Comparison of ENCODE assay signal across 28 mouse cellular contexts in genomic region chr14:62907888-62908287, GRCm38 (mm10).
DNase-seq lines count a peak whose midpoint lies in the region; ATAC-seq and TF ChIP-seq lines count a peak whose summit lies in the region.
"Had no signal": no experiment of that assay in that cellular context is flagged by ENCODE, and none has a peak within 500 bp of the region (broad histone marks: within the 10 kb centered on the region; RNA-seq: fewer than 3 reads in every experiment).

No protein-coding gene starts in this region.

- no peak overlapping the region for H3K4me3 ChIP-seq in lung, postnatal 0 days (ENCODE audit: low read depth, low read length)
- no peak overlapping the region for H3K4me3 ChIP-seq in bone marrow, adult 2 months (replicated peaks; ENCODE audit: control insufficient read depth, low read depth, low read length)
- H3K4me3 ChIP-seq in macrophage (ENCODE audit: inconsistent target) = no peak overlapping the region
- H3K4me3 ChIP-seq: embryonic facial prominence, embryonic 10.5 days; embryonic facial prominence, embryonic 15.5 days; forebrain, embryonic 12.5 days; heart, embryonic 12.5 days; intestine, embryonic 15.5 days; layer of hippocampus, adult 2 months; left cerebral cortex, adult 2 months; limb, embryonic 12.5 days; midbrain, embryonic 12.5 days had no signal

- TF ChIP-seq POLR2A in bone marrow, adult 2 months (IDR thresholded peaks at IDR 0.05; ENCODE audit: borderline replicate concordance, control insufficient read depth, low read depth, low read length) = no peak

- no peaks in the 10 kb centered on the region for H3K36me3 ChIP-seq in lung, postnatal 0 days (ENCODE audit: insufficient read depth, low read length)
- peaks cover 25% of the 10 kb centered on the region; the same call in 1 of the 2 replicates for H3K36me3 ChIP-seq in macrophage (ENCODE audit: inconsistent target)
- H3K36me3 ChIP-seq: embryonic facial prominence, embryonic 15.5 days; forebrain, embryonic 12.5 days; intestine, embryonic 15.5 days; limb, embryonic 12.5 days had no signal

- H3K27ac ChIP-seq in lung, postnatal 0 days (ENCODE audit: low read length) = no peak overlapping the region
- 0 out of 2 replicates have a peak overlapping the region, but pooled peaks have one; percentile 32 for H3K27ac ChIP-seq in bone marrow, adult 2 months (ENCODE audit: control insufficient read depth, insufficient read depth, low read depth, low read length, poor library complexity)
- peak overlapping the region; percentile 82 for H3K27ac ChIP-seq in macrophage
- H3K27ac ChIP-seq: embryonic facial prominence, embryonic 10.5 days; embryonic facial prominence, embryonic 15.5 days; forebrain, embryonic 12.5 days; intestine, embryonic 15.5 days; layer of hippocampus, adult 2 months; left cerebral cortex, adult 2 months; limb, embryonic 12.5 days; midbrain, embryonic 12.5 days had no signal

- H3K9me3 ChIP-seq in lung, postnatal 0 days (ENCODE audit: low read length) = no peaks in the 10 kb centered on the region
- H3K9me3 ChIP-seq: embryonic facial prominence, embryonic 10.5 days; embryonic facial prominence, embryonic 15.5 days; forebrain, embryonic 12.5 days; heart, embryonic 12.5 days; intestine, embryonic 15.5 days; limb, embryonic 12.5 days; midbrain, embryonic 12.5 days had no signal

- no peak for TF ChIP-seq EP300 in lung, postnatal 0 days (IDR thresholded peaks at IDR 0.05)

- H3K79me2 ChIP-seq in macrophage (ENCODE audit: inconsistent target) = peaks cover 91% of the 10 kb centered on the region

- H3K4me1 ChIP-seq in lung, postnatal 0 days (ENCODE audit: insufficient read depth, low read depth, low read length) = no peaks in the 10 kb centered on the region
- no peaks in the 10 kb centered on the region for H3K4me1 ChIP-seq in bone marrow, adult 2 months (ENCODE audit: control insufficient read depth, insufficient read depth, low read length)
- H3K4me1 ChIP-seq: embryonic facial prominence, embryonic 15.5 days; forebrain, embryonic 12.5 days; intestine, embryonic 15.5 days; limb, embryonic 12.5 days; midbrain, embryonic 12.5 days had no signal

- DNase-seq in lung, postnatal 0 days (ENCODE audit: low spot score) = peak; percentile 16
- no peak for DNase-seq in lung, postnatal 4 days
- no peak for DNase-seq in frontal cortex, adult 2 months (ENCODE audit: extremely low spot score in 1 of 2, low spot score in 1 of 2)
- no peak for DNase-seq in urinary bladder, postnatal 4 days (ENCODE audit: low spot score in 2 of 2)
- no peak for DNase-seq in c-Kit-positive CD71-positive TER-119-positive erythroid progenitor cells, embryonic 14.5 days (ENCODE audit: low spot score)
- DNase-seq: adrenal gland, adult 2 months; B cell, adult 2 months; cerebellum, adult 18-20 months; cerebellum, postnatal 10 days; forebrain, postnatal 0 days; gastrocnemius, postnatal 10 days; kidney, adult 2 months; kidney, postnatal 36 days; thymus, adult 2 months; thymus, postnatal 36 days had no signal

- no peak overlapping the region for H3K9ac ChIP-seq in lung, postnatal 0 days (replicated peaks; ENCODE audit: low read depth)
- H3K9ac ChIP-seq: embryonic facial prominence, embryonic 15.5 days; forebrain, embryonic 12.5 days; forebrain, postnatal 0 days; heart, embryonic 12.5 days; intestine, embryonic 15.5 days; limb, embryonic 12.5 days; midbrain, embryonic 12.5 days had no signal

- no peaks in the 10 kb centered on the region for H3K27me3 ChIP-seq in lung, postnatal 0 days (replicated peaks; ENCODE audit: insufficient read depth, low read length)
- H3K27me3 ChIP-seq: embryonic facial prominence, embryonic 15.5 days; forebrain, embryonic 12.5 days; heart, embryonic 12.5 days; intestine, embryonic 15.5 days; limb, embryonic 12.5 days; midbrain, embryonic 12.5 days had no signal

- no peak for ATAC-seq in lung, postnatal 0 days
- ATAC-seq: activated CD4-positive, CD25-positive, alpha-beta regulatory T cell, adult 4 months; forebrain, postnatal 0 days; intestine, embryonic 15.5 days had no signal

- TF ChIP-seq CTCF in lung, postnatal 0 days (IDR thresholded peaks at IDR 0.05) = no peak
- TF ChIP-seq CTCF in bone marrow, adult 2 months (IDR thresholded peaks at IDR 0.05; ENCODE audit: control insufficient read depth, insufficient read depth, low read length) = no peak

- no peak overlapping the region for H3K4me2 ChIP-seq in lung, postnatal 0 days (replicated peaks; ENCODE audit: low read depth, low read length)
- H3K4me2 ChIP-seq: embryonic facial prominence, embryonic 15.5 days; forebrain, embryonic 12.5 days; heart, embryonic 12.5 days; intestine, embryonic 15.5 days; limb, embryonic 12.5 days; liver, embryonic 11.5 days; midbrain, embryonic 12.5 days had no signal

- WGBS in lung, postnatal 0 days = 93% methylated on average over 2 of the region's 2 CpGs
- WGBS in bone marrow, adult 2 months = 41% methylated on average over 2 of the region's 2 CpGs
- 0% methylated on average over 2 of the region's 2 CpGs for WGBS in macrophage (ENCODE audit: missing documents)
